Mouse (Mus musculus): ENCODE measurements around the gene Zfp341. TPM values are rescaled to one million over a fixed set of nuclear protein-coding genes. Genes with fewer than 3 reads are reported as not detected.

Zfp341 gene
- polyA plus RNA-seq, 1 experiment from 2014 or later, result 0.97 TPM

DNA sequence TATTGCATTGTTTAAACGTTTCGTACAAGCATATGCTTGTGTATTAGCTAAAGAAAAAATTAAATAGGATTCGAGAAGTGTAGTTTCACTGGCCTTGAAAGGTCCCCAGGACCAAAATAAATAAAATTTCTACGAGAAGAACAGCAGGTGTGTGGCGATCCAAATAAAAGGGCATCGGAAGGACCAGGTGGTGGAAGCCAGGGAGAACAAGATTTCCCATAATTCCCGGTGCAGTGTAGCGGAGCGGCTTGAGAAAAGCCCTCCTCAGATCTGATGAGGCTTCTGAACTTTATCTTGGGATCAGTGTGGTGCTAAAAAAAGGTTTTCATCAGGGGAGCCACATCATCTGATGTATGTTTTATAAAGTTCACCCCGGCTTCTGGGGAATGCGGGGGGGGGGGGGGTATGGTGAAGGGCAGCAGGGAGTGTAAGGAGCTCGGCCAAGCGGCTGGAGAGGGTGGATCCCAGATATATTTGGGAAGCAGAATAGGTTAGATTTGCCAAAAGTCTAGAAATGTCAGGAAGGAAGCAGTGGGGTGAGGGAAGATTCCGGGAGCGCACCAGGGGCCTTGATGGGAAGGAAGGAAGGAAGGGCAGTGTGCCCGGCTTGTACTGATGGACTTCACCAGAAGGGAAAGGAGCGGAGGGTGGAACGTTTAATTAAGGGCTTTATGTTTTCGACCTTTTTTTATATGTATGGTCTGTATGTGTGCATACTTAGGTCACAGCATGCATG is 1.9 kb downstream of the Zfp341 start:
- H3K27ac ChIP-seq (ENCODE audit: low read depth), result no peak overlapping the region
- no peaks in the 10 kb centered on the region for H3K27me3 ChIP-seq (replicated peaks; ENCODE audit: control insufficient read depth, insufficient read depth, low read length)
- no peak overlapping the region for H3K4me3 ChIP-seq (ENCODE audit: low read depth, low read length)
- no peak overlapping the region for H3K9ac ChIP-seq (ENCODE audit: low read length)
- DNase-seq (ENCODE audit: low spot score) (no peak), ATAC-seq (replicated peaks; ENCODE audit: low FRiP score, low TSS enrichment, low read depth) (no peak)
- H3K9me3 ChIP-seq (ENCODE audit: control insufficient read depth, low read length), result no peaks in the 10 kb centered on the region
- H3K4me2 ChIP-seq (ENCODE audit: low read length), result peak overlapping the region; percentile 75; the same call in 1 of the 2 replicates
- 69% methylated on average over 19 of the region's 19 CpGs for WGBS
- peaks cover 6% of the 10 kb centered on the region for H3K4me1 ChIP-seq (replicated peaks; ENCODE audit: control insufficient read depth, insufficient read depth, low read length)
- no peaks in the 10 kb centered on the region for H3K36me3 ChIP-seq (ENCODE audit: control insufficient read depth, insufficient read depth, low read length)

DNA sequence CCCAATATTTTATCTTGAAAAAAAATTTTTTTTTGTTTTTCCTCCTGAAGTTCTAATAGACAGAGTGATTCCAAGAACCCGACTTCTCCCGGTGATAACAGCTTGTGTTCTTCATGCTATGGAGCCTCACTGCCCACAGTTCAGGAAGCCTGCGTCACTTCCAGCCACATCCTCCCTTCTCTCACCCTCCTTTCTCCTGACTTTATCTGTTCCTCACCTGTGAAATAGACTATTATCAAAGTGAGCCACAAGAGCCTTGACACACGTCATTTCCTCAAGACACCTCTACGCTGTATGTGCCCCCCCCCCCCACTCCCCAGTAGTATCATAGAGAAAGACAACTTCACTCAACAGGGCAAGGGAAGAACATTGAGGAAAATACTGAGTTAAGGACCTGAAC is 2.6 kb downstream of the Zfp341 start:
- no peaks in the 10 kb centered on the region for H3K27me3 ChIP-seq (replicated peaks; ENCODE audit: control insufficient read depth, insufficient read depth, low read length)
- WGBS, result 94% methylated on average over 5 of the region's 5 CpGs
- no peak overlapping the region for H3K27ac ChIP-seq (ENCODE audit: low read depth)
- no peak overlapping the region for H3K9ac ChIP-seq (ENCODE audit: low read length)
- H3K4me1 ChIP-seq (replicated peaks; ENCODE audit: control insufficient read depth, insufficient read depth, low read length), result peaks cover 6% of the 10 kb centered on the region
- ATAC-seq (replicated peaks; ENCODE audit: low FRiP score, low TSS enrichment, low read depth) (no peak), DNase-seq (ENCODE audit: low spot score) (no peak)
- H3K4me2 ChIP-seq (ENCODE audit: low read length), result no peak overlapping the region
- H3K36me3 ChIP-seq (ENCODE audit: control insufficient read depth, insufficient read depth, low read length), result no peaks in the 10 kb centered on the region
- no peaks in the 10 kb centered on the region for H3K9me3 ChIP-seq (ENCODE audit: control insufficient read depth, low read length)
- no peak overlapping the region for H3K4me3 ChIP-seq (ENCODE audit: low read depth, low read length)

DNA sequence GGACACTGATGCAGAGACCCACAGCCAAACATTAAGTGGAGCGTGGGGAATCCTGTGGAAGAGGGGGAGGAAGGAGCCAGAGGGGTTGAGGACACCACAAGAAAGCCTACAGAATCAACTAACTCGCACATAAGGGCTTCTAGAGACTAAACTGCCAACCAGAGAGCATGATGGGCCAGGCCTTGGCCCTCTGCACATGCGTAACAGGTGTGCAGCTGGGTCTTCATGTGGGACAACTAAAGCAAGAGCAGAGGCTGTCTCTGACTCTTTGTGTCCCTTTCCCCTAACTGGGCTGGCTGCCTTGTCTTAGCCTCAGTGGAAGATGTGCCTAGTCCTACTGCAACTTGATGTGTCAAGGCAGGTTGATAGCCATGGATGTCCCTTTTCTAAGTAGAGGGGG is 4.0 kb downstream of the Zfp341 start:
- DNase-seq (ENCODE audit: low spot score) (no peak), ATAC-seq (replicated peaks; ENCODE audit: low FRiP score, low TSS enrichment, low read depth) (no peak)
- Histone ChIP-seq H3K9ac (ENCODE audit: low read length) (no peak overlapping the region), H3K4me2 (ENCODE audit: low read length) (no peak overlapping the region), H3K36me3 (ENCODE audit: control insufficient read depth, insufficient read depth, low read length) (no peaks in the 10 kb centered on the region), H3K4me1 (replicated peaks; ENCODE audit: control insufficient read depth, insufficient read depth, low read length) (peaks cover 6% of the 10 kb centered on the region), H3K4me3 (ENCODE audit: low read depth, low read length) (no peak overlapping the region), H3K27ac (ENCODE audit: low read depth) (no peak overlapping the region), H3K9me3 (ENCODE audit: control insufficient read depth, low read length) (no peaks in the 10 kb centered on the region), H3K27me3 (replicated peaks; ENCODE audit: control insufficient read depth, insufficient read depth, low read length) (no peaks in the 10 kb centered on the region)
- WGBS, result 93% methylated on average over 3 of the region's 3 CpGs

DNA sequence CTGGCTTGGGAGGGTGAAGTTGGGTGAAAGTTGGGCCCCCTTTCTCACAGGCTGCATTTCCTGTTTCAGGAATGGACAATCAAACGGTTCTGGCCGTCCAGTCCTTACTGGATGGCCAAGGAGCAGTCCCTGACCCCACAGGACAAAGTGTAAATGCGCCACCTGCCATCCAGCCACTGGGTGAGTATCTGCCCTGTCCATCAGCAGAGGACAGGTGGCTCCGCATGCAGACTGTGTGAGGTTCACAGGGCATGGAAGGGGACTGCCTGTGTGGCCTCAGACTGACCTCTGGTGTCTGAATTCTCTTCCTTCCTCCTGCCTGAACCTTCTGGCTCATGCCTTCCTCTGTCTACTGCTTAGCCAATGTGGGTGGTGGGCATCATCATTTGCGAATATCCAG is 8.6 kb downstream of the Zfp341 start:
- no peak for ATAC-seq (replicated peaks; ENCODE audit: low FRiP score, low TSS enrichment, low read depth)
- no peak overlapping the region for H3K4me3 ChIP-seq (ENCODE audit: low read depth, low read length)

DNA sequence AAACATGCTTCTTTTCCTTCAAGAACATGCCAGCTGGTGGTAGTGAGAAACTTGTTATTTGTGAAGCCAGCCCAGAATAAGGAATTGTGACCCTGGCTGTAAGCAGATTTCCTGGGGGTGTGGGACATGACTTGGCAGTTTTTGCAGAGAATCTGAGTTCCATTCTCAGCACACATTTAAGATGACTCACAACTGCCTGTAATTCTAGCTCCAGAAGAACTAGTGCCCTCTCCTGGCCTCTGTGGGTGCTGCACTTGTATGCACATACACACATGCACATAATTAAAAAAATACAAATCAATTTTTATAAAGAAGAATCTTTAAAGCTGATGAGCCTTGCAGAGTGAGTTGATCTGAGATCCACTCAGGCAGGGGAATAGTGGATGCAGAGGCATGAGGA is 11.0 kb downstream of the Zfp341 start:
- H3K4me3 ChIP-seq (ENCODE audit: low read depth, low read length), result no peak overlapping the region
- no peaks in the 10 kb centered on the region for H3K9me3 ChIP-seq (ENCODE audit: control insufficient read depth, low read length)

More for the DNA sequence above, 8.6 kb downstream of the Zfp341 start:
- no peak for DNase-seq (ENCODE audit: low spot score)
- no peaks in the 10 kb centered on the region for H3K9me3 ChIP-seq (ENCODE audit: control insufficient read depth, low read length)
- H3K4me1 ChIP-seq (replicated peaks; ENCODE audit: control insufficient read depth, insufficient read depth, low read length), result no peaks in the 10 kb centered on the region
- WGBS, result 73% methylated on average over 5 of the region's 5 CpGs
- no peak overlapping the region for H3K27ac ChIP-seq (ENCODE audit: low read depth)
- no peaks in the 10 kb centered on the region for H3K36me3 ChIP-seq (ENCODE audit: control insufficient read depth, insufficient read depth, low read length)
- H3K4me2 ChIP-seq (ENCODE audit: low read length), result no peak overlapping the region
- H3K9ac ChIP-seq (ENCODE audit: low read length), result no peak overlapping the region
- H3K27me3 ChIP-seq (replicated peaks; ENCODE audit: control insufficient read depth, insufficient read depth, low read length), result no peaks in the 10 kb centered on the region

DNA sequence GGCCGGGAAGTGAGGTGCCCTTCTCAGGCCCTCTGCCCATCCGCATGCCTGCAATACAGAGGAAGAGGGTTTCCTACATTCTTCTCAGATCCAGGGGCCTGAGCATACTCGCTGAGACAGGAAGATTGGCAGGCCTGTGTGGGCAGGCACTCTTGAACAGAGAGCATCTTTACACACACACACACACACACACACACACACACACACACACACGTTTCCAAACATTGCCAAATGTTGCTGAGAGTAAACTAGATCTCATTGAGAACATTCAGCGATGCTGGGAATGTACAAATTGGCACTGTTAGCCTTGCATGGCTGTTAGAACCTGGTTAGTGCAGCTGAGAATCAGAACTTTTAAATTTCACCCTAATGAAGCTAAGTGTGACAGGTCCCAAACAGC is 17.4 kb downstream of the Zfp341 start:
- Histone ChIP-seq H3K4me2 (ENCODE audit: low read length) (no peak overlapping the region), H3K36me3 (ENCODE audit: control insufficient read depth, insufficient read depth, low read length) (peaks cover 10% of the 10 kb centered on the region; the same call in 1 of the 2 replicates), H3K27me3 (replicated peaks; ENCODE audit: control insufficient read depth, insufficient read depth, low read length) (no peaks in the 10 kb centered on the region), H3K4me1 (replicated peaks; ENCODE audit: control insufficient read depth, insufficient read depth, low read length) (no peaks in the 10 kb centered on the region), H3K4me3 (ENCODE audit: low read depth, low read length) (no peak overlapping the region), H3K27ac (ENCODE audit: low read depth) (no peak overlapping the region), H3K9me3 (ENCODE audit: control insufficient read depth, low read length) (no peaks in the 10 kb centered on the region), H3K9ac (ENCODE audit: low read length) (no peak overlapping the region)
- DNase-seq (ENCODE audit: low spot score), result no peak
- no peak for ATAC-seq (replicated peaks; ENCODE audit: low FRiP score, low TSS enrichment, low read depth)
- 79% methylated on average over 5 of the region's 5 CpGs for WGBS

More for the DNA sequence above, 11.0 kb downstream of the Zfp341 start:
- no peak for DNase-seq (ENCODE audit: low spot score)
- H3K4me1 ChIP-seq (replicated peaks; ENCODE audit: control insufficient read depth, insufficient read depth, low read length), result no peaks in the 10 kb centered on the region
- no peaks in the 10 kb centered on the region for H3K27me3 ChIP-seq (replicated peaks; ENCODE audit: control insufficient read depth, insufficient read depth, low read length)
- no peak for ATAC-seq (replicated peaks; ENCODE audit: low FRiP score, low TSS enrichment, low read depth)
- H3K9ac ChIP-seq (ENCODE audit: low read length), result no peak overlapping the region
- no peak overlapping the region for H3K27ac ChIP-seq (ENCODE audit: low read depth)
- H3K4me2 ChIP-seq (ENCODE audit: low read length), result no peak overlapping the region
- H3K36me3 ChIP-seq (ENCODE audit: control insufficient read depth, insufficient read depth, low read length), result no peaks in the 10 kb centered on the region

DNA sequence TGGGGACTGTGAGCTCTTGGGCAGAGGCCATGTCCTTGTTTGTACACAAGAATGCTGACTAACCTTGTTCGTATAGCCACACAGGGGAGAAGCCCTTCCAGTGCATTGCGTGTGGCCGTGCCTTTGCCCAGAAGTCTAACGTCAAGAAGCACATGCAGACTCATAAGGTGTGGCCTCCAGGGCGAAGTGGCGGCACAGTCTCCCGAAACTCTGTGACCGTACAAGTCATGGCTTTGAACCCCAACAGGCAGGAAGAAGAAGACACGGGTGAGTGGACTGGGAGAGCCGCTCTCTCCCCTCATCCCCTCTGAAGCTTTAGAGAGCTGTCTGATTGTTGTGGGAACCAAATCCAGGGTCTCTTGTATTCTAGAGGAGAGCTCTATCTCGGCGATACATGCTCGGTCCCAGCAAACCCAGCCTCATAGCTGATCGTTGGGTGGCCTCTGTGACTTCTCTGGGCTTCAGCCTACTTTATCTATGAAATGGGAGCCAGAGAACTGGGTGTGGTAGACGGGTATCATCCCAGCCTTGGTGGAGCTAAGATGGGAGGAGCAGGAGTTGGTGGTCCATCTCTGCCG is 19.2 kb downstream of the Zfp341 start:
- Histone ChIP-seq H3K27ac (ENCODE audit: low read depth) (no peak overlapping the region), H3K9me3 (ENCODE audit: control insufficient read depth, low read length) (no peaks in the 10 kb centered on the region), H3K4me1 (replicated peaks; ENCODE audit: control insufficient read depth, insufficient read depth, low read length) (no peaks in the 10 kb centered on the region), H3K36me3 (ENCODE audit: control insufficient read depth, insufficient read depth, low read length) (peaks cover 13% of the 10 kb centered on the region; the same call in 1 of the 2 replicates), H3K9ac (ENCODE audit: low read length) (no peak overlapping the region), H3K4me3 (ENCODE audit: low read depth, low read length) (no peak overlapping the region), H3K4me2 (ENCODE audit: low read length) (no peak overlapping the region), H3K27me3 (replicated peaks; ENCODE audit: control insufficient read depth, insufficient read depth, low read length) (no peaks in the 10 kb centered on the region)
- DNase-seq (ENCODE audit: low spot score) (no peak), ATAC-seq (replicated peaks; ENCODE audit: low FRiP score, low TSS enrichment, low read depth) (no peak)
- WGBS, result 90% methylated on average over 16 of the region's 16 CpGs

DNA sequence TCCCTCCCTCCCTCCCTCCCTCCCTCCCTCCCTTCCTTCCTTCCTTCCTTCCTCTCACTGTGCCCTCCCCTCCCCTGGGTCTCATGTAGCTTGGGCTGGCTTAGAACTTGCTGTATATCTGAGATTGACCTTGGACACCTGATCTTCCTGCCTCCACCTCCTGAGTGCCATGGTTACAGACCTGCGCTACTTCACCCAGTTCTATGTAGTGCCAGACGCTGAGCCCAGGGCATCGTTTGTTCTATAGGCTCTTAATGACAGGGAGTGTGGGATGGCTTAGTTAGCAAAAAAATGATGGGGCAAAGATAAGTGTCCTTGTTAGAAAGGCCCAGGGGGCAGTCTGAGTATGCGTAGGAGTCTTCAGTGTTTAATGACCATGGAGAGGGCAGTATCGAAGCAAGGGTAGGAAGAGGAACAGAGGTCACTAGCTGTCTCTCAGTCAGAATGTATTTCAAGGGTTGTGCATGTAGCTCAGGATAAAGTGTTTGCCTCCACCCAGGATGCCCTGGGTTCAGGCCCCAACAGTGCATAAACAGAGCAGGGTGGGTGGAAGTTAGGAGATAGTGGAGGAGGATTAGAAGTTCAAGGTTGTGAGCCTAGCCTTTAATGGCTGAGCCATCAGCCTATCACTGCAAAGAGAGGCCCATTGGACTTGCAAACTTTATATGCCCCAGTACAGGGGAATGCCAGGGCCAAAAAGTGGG is 20.1 kb downstream of the Zfp341 start:
- no peak overlapping the region for H3K4me2 ChIP-seq (ENCODE audit: low read length)
- no peak for ATAC-seq (replicated peaks; ENCODE audit: low FRiP score, low TSS enrichment, low read depth)

More for the DNA sequence above, 20.1 kb downstream of the Zfp341 start:
- Histone ChIP-seq H3K27me3 (replicated peaks; ENCODE audit: control insufficient read depth, insufficient read depth, low read length) (no peaks in the 10 kb centered on the region), H3K36me3 (ENCODE audit: control insufficient read depth, insufficient read depth, low read length) (peaks cover 17% of the 10 kb centered on the region), H3K4me3 (ENCODE audit: low read depth, low read length) (no peak overlapping the region), H3K9ac (ENCODE audit: low read length) (no peak overlapping the region), H3K4me1 (replicated peaks; ENCODE audit: control insufficient read depth, insufficient read depth, low read length) (no peaks in the 10 kb centered on the region), H3K9me3 (ENCODE audit: control insufficient read depth, low read length) (peaks cover under 1% of the 10 kb centered on the region), H3K27ac (ENCODE audit: low read depth) (no peak overlapping the region)
- WGBS, result 88% methylated on average over 5 of the region's 5 CpGs
- DNase-seq (ENCODE audit: low spot score), result no peak
